Mouse (Mus musculus) intestine, postnatal 0 days (tissue): ENCODE data around the gene Cdc42bpa. TPM values are rescaled to one million over a fixed set of nuclear protein-coding genes. Genes with fewer than 3 reads are reported as not detected.

Source experiments
- ATAC-seq: fragments of 200-750 bp; cut with Nextera tagmentation; 2 replicates; pipeline ENCODE4 v1.8.0; 2017; ENCODE audit warnings: mild to moderate bottlenecking, moderate TSS enrichment, moderate library complexity
- H3K27ac ChIP-seq: fragments of 300-500 bp; sonication (generic); 2 replicates; pipeline ENCODE4 v1.5.1; 2014; ENCODE audit warnings: mild to moderate bottlenecking, low read depth, low read length, moderate library complexity
- H3K27me3 ChIP-seq: fragments of 300-500 bp; sonication (generic); replicated peaks from 2 replicates; pipeline ENCODE4 v1.6.1; 2014; ENCODE audit warnings: low read length, mixed read lengths; ENCODE audit not compliant: control insufficient read depth, insufficient read depth
- H3K36me3 ChIP-seq: fragments of 300-500 bp; sonication (generic); 2 replicates; pipeline ENCODE4 v1.6.1; 2014; ENCODE audit warnings: mild to moderate bottlenecking, moderate library complexity; ENCODE audit not compliant: control insufficient read depth, insufficient read depth
- H3K4me1 ChIP-seq: fragments of 300-500 bp; sonication (generic); replicated peaks from 2 replicates; pipeline ENCODE4 v1.6.1; 2014; ENCODE audit warnings: antibody characterized with exemption, low read length, mixed read lengths; ENCODE audit not compliant: control insufficient read depth, insufficient read depth
- H3K4me2 ChIP-seq: fragments of 300-500 bp; sonication (generic); replicated peaks from 2 replicates; pipeline ENCODE4 v1.6.1; 2014; ENCODE audit warnings: low read depth, mild to moderate bottlenecking, moderate library complexity
- H3K4me3 ChIP-seq: fragments of 300-500 bp; sonication (generic); 2 replicates; pipeline ENCODE4 v1.5.1; 2014; ENCODE audit warnings: low read depth, low read length
- H3K9ac ChIP-seq: fragments of 300-500 bp; sonication (generic); 2 replicates; pipeline ENCODE4 v1.6.1; 2014; ENCODE audit warnings: mild to moderate bottlenecking, low read depth, low read length
- H3K9me3 ChIP-seq: fragments of 300-500 bp; sonication (generic); 2 replicates; pipeline ENCODE4 v1.6.1; 2016; ENCODE audit warnings: mixed run types; ENCODE audit not compliant: control insufficient read depth
- CTCF ChIP-seq: sonication (generic); IDR thresholded peaks from 2 replicates; pipeline ENCODE4 v1.5.1; 2016; ENCODE audit warnings: low read depth, mild to moderate bottlenecking, control low read depth, antibody characterized with exemption, moderate library complexity
- WGBS: fragments of 180-500 bp; shearing (Covaris S2); extraction: QIAGEN DNeasy Blood & Tissue Kit; methylation state at CpG from one replicate; pipeline ENCODE4 v1.1.7; 2014; 5-methylcytosine and 5-hydroxymethylcytosine counted together
- polyA plus RNA-seq: library from polyadenylated mRNA; unstranded; fragments of >200 nt; fragmentation: Nextera tagmentation; extraction: Ambion mirVana; gene quantifications from 2 replicates; pipeline ENCODE4 v1.2.1, GENCODE M21; 2015

The Cdc42bpa gene
- polyA plus RNA-seq, 1 experiment from 2014 or later, result 9.2 TPM

DNA sequence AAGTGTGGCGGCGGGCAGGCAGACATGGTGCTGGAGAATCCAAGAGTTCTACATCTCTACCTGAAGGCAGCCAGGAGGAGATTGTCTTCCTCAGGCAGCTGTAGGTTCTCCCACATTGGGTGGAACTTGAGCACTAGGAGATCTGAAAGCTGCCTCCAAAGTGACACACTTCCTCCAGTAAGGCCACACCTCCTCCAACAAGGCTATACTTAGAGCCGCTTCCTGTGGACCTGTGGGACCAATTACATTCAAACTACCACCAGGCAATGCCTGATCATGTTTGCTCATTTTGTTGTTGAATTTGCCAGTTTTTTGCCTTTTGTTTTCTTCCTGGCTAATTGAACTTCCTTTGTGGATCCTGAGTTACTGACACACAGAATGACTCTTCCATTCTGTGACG is 187.8 kb downstream of the Cdc42bpa start:
- Histone ChIP-seq H3K36me3 (peaks cover 47% of the 10 kb centered on the region), H3K27me3 (no peaks in the 10 kb centered on the region), H3K4me1 (no peaks in the 10 kb centered on the region), H3K27ac (no peak overlapping the region), H3K9ac (no peak overlapping the region), H3K4me2 (no peak overlapping the region), H3K9me3 (no peaks in the 10 kb centered on the region), H3K4me3 (no peak overlapping the region)
- no peak for TF ChIP-seq CTCF
- 83% methylated on average over 4 of the region's 4 CpGs for WGBS
- ATAC-seq, result no peak

DNA sequence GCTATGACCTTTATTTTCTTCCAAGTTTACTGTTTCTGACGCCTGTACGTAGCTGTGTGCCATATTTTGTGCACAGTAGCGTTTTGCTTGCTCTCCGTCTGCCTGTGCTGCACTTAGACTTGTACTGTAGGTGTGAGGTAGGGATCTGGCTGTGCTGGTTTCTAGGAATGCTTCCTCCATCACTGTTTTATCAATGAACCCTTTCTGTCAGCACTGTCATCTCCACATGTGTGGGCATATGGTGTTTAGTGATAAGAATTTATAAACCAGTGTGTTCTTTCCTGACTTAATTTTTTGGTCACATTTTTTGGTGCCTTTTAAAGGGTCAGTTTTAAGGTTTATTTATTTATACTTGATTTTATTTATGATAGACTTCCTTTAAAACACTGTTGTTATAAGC is 188.3 kb downstream of the Cdc42bpa start:
- Histone ChIP-seq H3K4me3 (no peak overlapping the region), H3K9ac (no peak overlapping the region), H3K4me1 (no peaks in the 10 kb centered on the region), H3K9me3 (no peaks in the 10 kb centered on the region), H3K4me2 (no peak overlapping the region), H3K36me3 (peaks cover 47% of the 10 kb centered on the region), H3K27ac (no peak overlapping the region), H3K27me3 (no peaks in the 10 kb centered on the region)
- 87% methylated on average over 4 of the region's 4 CpGs for WGBS
- ATAC-seq, result no peak
- no peak for TF ChIP-seq CTCF

- Histone ChIP-seq H3K9ac (no peak overlapping the region), H3K27ac (no peak overlapping the region), H3K4me3 (no peak overlapping the region), H3K9me3 (no peaks in the 10 kb centered on the region), H3K4me1 (no peaks in the 10 kb centered on the region), H3K4me2 (no peak overlapping the region), H3K36me3 (peaks cover 37% of the 10 kb centered on the region), H3K27me3 (no peaks in the 10 kb centered on the region)
- 86% methylated on average over 8 of the region's 8 CpGs for WGBS
- peak; percentile 49 for TF ChIP-seq CTCF
- ATAC-seq, result no peak
These were observed 190.9 kb downstream of the Cdc42bpa start for GRCm38 (mm10) chr1:180151191-180151590.

DNA sequence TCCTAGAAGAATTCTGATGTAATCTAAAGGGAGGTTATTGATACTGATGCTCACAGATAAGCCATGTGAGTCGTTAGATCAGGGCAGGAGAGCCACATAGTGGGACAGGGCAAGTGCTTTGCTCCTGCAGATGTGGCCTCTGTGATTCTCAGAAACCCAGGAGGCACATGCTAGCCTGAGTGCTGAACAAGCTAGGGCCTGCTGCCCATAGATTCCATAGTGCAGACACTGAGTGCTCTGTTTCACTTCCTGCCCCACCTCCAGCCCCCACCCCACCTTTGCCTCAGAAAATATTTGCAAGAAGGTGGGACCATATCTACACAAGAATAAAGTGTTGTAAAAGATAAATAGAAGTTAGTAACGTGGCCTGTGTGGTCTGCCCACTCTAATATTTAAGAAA is 198.4 kb downstream of the Cdc42bpa start:
- no peak overlapping the region for H3K9ac ChIP-seq
- no peak overlapping the region for H3K4me2 ChIP-seq
- no peaks in the 10 kb centered on the region for H3K4me1 ChIP-seq
- H3K9me3 ChIP-seq, result no peaks in the 10 kb centered on the region
- H3K27me3 ChIP-seq, result no peaks in the 10 kb centered on the region
- H3K36me3 ChIP-seq, result peaks cover 19% of the 10 kb centered on the region
- TF ChIP-seq CTCF, result no peak
- no peak overlapping the region for H3K27ac ChIP-seq
- 46% methylated on average over 2 of the region's 2 CpGs for WGBS
- no peak for ATAC-seq
- H3K4me3 ChIP-seq, result no peak overlapping the region

GRCm38 (mm10) chr1:180160545-180160944 is 200.3 kb downstream of the Cdc42bpa start:
- no peaks in the 10 kb centered on the region for H3K27me3 ChIP-seq
- no peak overlapping the region for H3K9ac ChIP-seq
- TF ChIP-seq CTCF, result no peak
- H3K36me3 ChIP-seq, result peaks cover 26% of the 10 kb centered on the region
- H3K4me3 ChIP-seq, result no peak overlapping the region
- H3K4me1 ChIP-seq, result no peaks in the 10 kb centered on the region
- H3K27ac ChIP-seq, result no peak overlapping the region
- no peak for ATAC-seq
- H3K4me2 ChIP-seq, result no peak overlapping the region
- no peaks in the 10 kb centered on the region for H3K9me3 ChIP-seq
- 85% methylated on average over 2 of the region's 2 CpGs for WGBS

- no peak for ATAC-seq
- no peaks in the 10 kb centered on the region for H3K9me3 ChIP-seq
- H3K4me2 ChIP-seq, result no peak overlapping the region
- no peak overlapping the region for H3K9ac ChIP-seq
- no peak overlapping the region for H3K4me3 ChIP-seq
- TF ChIP-seq CTCF, result no peak
- H3K27ac ChIP-seq, result no peak overlapping the region
- WGBS, result 89% methylated on average over 3 of the region's 3 CpGs
- H3K4me1 ChIP-seq, result no peaks in the 10 kb centered on the region
- peaks cover 31% of the 10 kb centered on the region for H3K36me3 ChIP-seq
- no peaks in the 10 kb centered on the region for H3K27me3 ChIP-seq
These were observed 200.9 kb downstream of the Cdc42bpa start for GRCm38 (mm10) chr1:180161160-180161559.
